Comparison of ENCODE assay signal across 14 mouse cellular contexts in genomic region chr12:82121947-82122346, GRCm38 (mm10). TPM values are rescaled to one million over a fixed set of nuclear protein-coding genes. Genes with fewer than 3 reads are reported as not detected.
DNase-seq lines count a peak whose midpoint lies in the region; ATAC-seq and TF ChIP-seq lines count a peak whose summit lies in the region.
"Had no signal": no experiment of that assay in that cellular context is flagged by ENCODE, and none has a peak within 500 bp of the region (broad histone marks: within the 10 kb centered on the region; RNA-seq: fewer than 3 reads in every experiment).

No protein-coding gene starts in this region.

- 51% methylated on average over 10 of the region's 10 CpGs for WGBS in heart, embryonic 11.5 days (ENCODE audit: insufficient replicate concordance)
- WGBS in neural tube, embryonic 13.5 days: 83% methylated on average over 10 of the region's 10 CpGs
- 61% methylated on average over 10 of the region's 10 CpGs for WGBS in limb, embryonic 14.5 days
- 57% methylated on average over 10 of the region's 10 CpGs for WGBS in stomach, embryonic 16.5 days

- peak overlapping the region; percentile 50; the same call in 1 of the 2 replicates for H3K9ac ChIP-seq in heart, embryonic 11.5 days (ENCODE audit: low read depth, low read length)
- H3K9ac ChIP-seq in neural tube, embryonic 13.5 days: no peak overlapping the region
- no peak overlapping the region for H3K9ac ChIP-seq in limb, embryonic 14.5 days (ENCODE audit: low read depth, low read length, severe bottlenecking)
- H3K9ac ChIP-seq in stomach, embryonic 16.5 days (ENCODE audit: low read length): no peak overlapping the region
- H3K9ac ChIP-seq: embryonic facial prominence, embryonic 13.5 days; liver, embryonic 15.5 days had no signal

- DNase-seq in heart, adult 8-10 months (ENCODE audit: low spot score): no peak
- DNase-seq in neural tube, embryonic 10.5 days (ENCODE audit: extremely low spot score, low spot score): no peak
- DNase-seq in limb, embryonic 14.5 days (ENCODE audit: low spot score): no peak
- DNase-seq in T-cell, adult 2 months (ENCODE audit: low spot score): no peak
- DNase-seq in urinary bladder, adult 18-20 months (ENCODE audit: low spot score in 2 of 2): no peak
- DNase-seq: cerebellum, adult 11 months; right cerebral cortex, postnatal 25 days; thymus, postnatal 4 days had no signal

- peak overlapping the region; percentile 89 for H3K27ac ChIP-seq in heart, embryonic 11.5 days (ENCODE audit: low read depth, low read length)
- no peak overlapping the region for H3K27ac ChIP-seq in neural tube, embryonic 13.5 days (replicated peaks)
- H3K27ac ChIP-seq in limb, embryonic 14.5 days (replicated peaks; ENCODE audit: low read depth, low read length): no peak overlapping the region
- 0 out of 2 replicates have a peak overlapping the region, but pooled peaks have one; percentile 41 for H3K27ac ChIP-seq in stomach, embryonic 16.5 days (ENCODE audit: low read length)
- H3K27ac ChIP-seq: embryonic facial prominence, embryonic 13.5 days; liver, embryonic 15.5 days had no signal

- H3K27me3 ChIP-seq in heart, embryonic 11.5 days (ENCODE audit: control insufficient read depth, insufficient read depth, low read length): no peaks in the 10 kb centered on the region
- H3K27me3 ChIP-seq in neural tube, embryonic 13.5 days: no peaks in the 10 kb centered on the region
- no peaks in the 10 kb centered on the region for H3K27me3 ChIP-seq in limb, embryonic 14.5 days (ENCODE audit: control insufficient read depth, insufficient read depth, low read length)
- no peaks in the 10 kb centered on the region for H3K27me3 ChIP-seq in stomach, embryonic 16.5 days (ENCODE audit: control insufficient read depth, insufficient read depth, low read length)
- H3K27me3 ChIP-seq: CH12.LX; embryonic facial prominence, embryonic 13.5 days; liver, embryonic 15.5 days had no signal

- no peak for ATAC-seq in heart, embryonic 11.5 days (replicated peaks; ENCODE audit: insufficient number of reproducible peaks, low FRiP score, low TSS enrichment)
- no peak for ATAC-seq in neural tube, embryonic 13.5 days (ENCODE audit: low read depth)
- no peak for ATAC-seq in limb, embryonic 14.5 days (ENCODE audit: low FRiP score, low read depth)
- ATAC-seq in stomach, embryonic 16.5 days (ENCODE audit: insufficient read depth, low FRiP score): no peak

- no peak for TF ChIP-seq POLR2A in limb, embryonic 14.5 days (IDR thresholded peaks at IDR 0.05; ENCODE audit: borderline replicate concordance, extremely low read depth, insufficient read depth, insufficient read length)

- peak overlapping the region; percentile 60 for H3K4me2 ChIP-seq in heart, embryonic 11.5 days
- peak overlapping the region; percentile 29; the same call in 1 of the 2 replicates for H3K4me2 ChIP-seq in neural tube, embryonic 13.5 days
- peak overlapping the region; percentile 38 for H3K4me2 ChIP-seq in limb, embryonic 14.5 days (replicated peaks; ENCODE audit: low read depth, low read length, severe bottlenecking)
- H3K4me2 ChIP-seq in stomach, embryonic 16.5 days (ENCODE audit: low read depth, low read length): peak overlapping the region; percentile 44

- H3K36me3 ChIP-seq in heart, embryonic 11.5 days (ENCODE audit: control insufficient read depth, insufficient read depth, low read length): no peaks in the 10 kb centered on the region
- H3K36me3 ChIP-seq in neural tube, embryonic 13.5 days: no peaks in the 10 kb centered on the region
- H3K36me3 ChIP-seq in limb, embryonic 14.5 days (ENCODE audit: control insufficient read depth, insufficient read depth, low read length): no peaks in the 10 kb centered on the region
- H3K36me3 ChIP-seq in stomach, embryonic 16.5 days (ENCODE audit: control insufficient read depth, insufficient read depth, low read length): no peaks in the 10 kb centered on the region
- H3K36me3 ChIP-seq: embryonic facial prominence, embryonic 13.5 days; liver, embryonic 15.5 days had no signal

- H3K4me3 ChIP-seq in heart, embryonic 11.5 days (ENCODE audit: low read depth, low read length): 0 out of 2 replicates have a peak overlapping the region, but pooled peaks have one; percentile 13
- no peak overlapping the region for H3K4me3 ChIP-seq in neural tube, embryonic 13.5 days
- H3K4me3 ChIP-seq in limb, embryonic 14.5 days (replicated peaks; ENCODE audit: low read length): no peak overlapping the region
- no peak overlapping the region for H3K4me3 ChIP-seq in stomach, embryonic 16.5 days (replicated peaks; ENCODE audit: low read length)
- H3K4me3 ChIP-seq: embryonic facial prominence, embryonic 13.5 days; liver, embryonic 15.5 days had no signal

- H3K9me3 ChIP-seq in heart, embryonic 11.5 days (replicated peaks; ENCODE audit: control insufficient read depth, low read length): no peaks in the 10 kb centered on the region
- no peaks in the 10 kb centered on the region for H3K9me3 ChIP-seq in neural tube, embryonic 13.5 days
- no peaks in the 10 kb centered on the region for H3K9me3 ChIP-seq in limb, embryonic 14.5 days (ENCODE audit: control insufficient read depth, low read length)
- no peaks in the 10 kb centered on the region for H3K9me3 ChIP-seq in stomach, embryonic 16.5 days (replicated peaks; ENCODE audit: control insufficient read depth, low read length)
- H3K9me3 ChIP-seq: embryonic facial prominence, embryonic 13.5 days; liver, embryonic 15.5 days had no signal

- H3K4me1 ChIP-seq in heart, embryonic 11.5 days (ENCODE audit: control insufficient read depth, insufficient read depth, low read length): peaks cover 26% of the 10 kb centered on the region
- peaks cover 5% of the 10 kb centered on the region; the same call in 1 of the 2 replicates for H3K4me1 ChIP-seq in neural tube, embryonic 13.5 days (replicated peaks)
- H3K4me1 ChIP-seq in limb, embryonic 14.5 days (ENCODE audit: control insufficient read depth, insufficient read depth, low read length): peaks cover 12% of the 10 kb centered on the region; the same call in 1 of the 2 replicates
- H3K4me1 ChIP-seq in stomach, embryonic 16.5 days (ENCODE audit: control insufficient read depth, insufficient read depth, low read length): peaks cover 14% of the 10 kb centered on the region; the same call in 1 of the 2 replicates
- H3K4me1 ChIP-seq: liver, embryonic 15.5 days had no signal

RNA-seq across cellular contexts. Expression of gene Sipa1l1, which starts 47.2 kb away (rescaled TPM):
- 33.5 and 37.2 TPM in 2 replicates for polyA plus RNA-seq in heart, embryonic 11.5 days (2014; fragmentation: Nextera tagmentation; extraction: Ambion mirVana)
- 10 to 100 TPM in 1 of 4 experiments, 1 to 10 TPM in 3; 8.3 to 11.1 (median 9.4) TPM for total RNA-seq in heart, adult 8-10 months (2022)
- polyA plus RNA-seq in neural tube, embryonic 13.5 days (2015; fragmentation: Nextera tagmentation; extraction: Ambion mirVana): 11.6 and 12.7 TPM in 2 replicates
- 31.0 and 34.4 TPM in 2 replicates for polyA plus RNA-seq in limb, embryonic 14.5 days (2012; rRNA removed)
- 29.5 and 39.4 TPM in 2 replicates for polyA plus RNA-seq in limb, embryonic 14.5 days (2014; fragmentation: Nextera tagmentation; extraction: Ambion mirVana)
- polyA plus RNA-seq in stomach, embryonic 16.5 days (2015; fragmentation: Nextera tagmentation; extraction: Ambion mirVana): 28.9 and 32.8 TPM in 2 replicates

Comparison
In these comparisons a context has a peak if more than half of its experiments do, and no peak if none do; other contexts are left out.
1. H3K27ac ChIP-seq: peak in heart, embryonic 11.5 days (single experiment) and stomach, embryonic 16.5 days (single experiment); none in neural tube, embryonic 13.5 days (single experiment) and limb, embryonic 14.5 days (single experiment).
2. Peak in every context shown above with its lines, with median percentiles within 50 percentile points of each other: H3K4me2 ChIP-seq.